Comparison of ENCODE assay signal across 22 mouse cellular contexts in genomic region chr2:181494266-181494945, GRCm38 (mm10). TPM values are rescaled to one million over a fixed set of nuclear protein-coding genes. Genes with fewer than 3 reads are reported as not detected.
DNase-seq lines count a peak whose midpoint lies in the region; ATAC-seq and TF ChIP-seq lines count a peak whose summit lies in the region.
"Had no signal": no experiment of that assay in that cellular context is flagged by ENCODE, and none has a peak within 500 bp of the region (broad histone marks: within the 10 kb centered on the region; RNA-seq: fewer than 3 reads in every experiment).

No protein-coding gene starts in this region.

- H3K27ac ChIP-seq in midbrain, embryonic 14.5 days (replicated peaks; ENCODE audit: low read depth, low read length) = no peak overlapping the region
- H3K27ac ChIP-seq in midbrain, embryonic 13.5 days = no peak overlapping the region
- H3K27ac ChIP-seq in ES-Bruce4 (ENCODE audit: insufficient read depth, low read length) = no peak overlapping the region
- H3K27ac ChIP-seq: embryonic facial prominence, embryonic 10.5 days; forebrain, embryonic 13.5 days; heart, adult 2 months; limb, embryonic 10.5 days had no signal

- no peak for TF ChIP-seq EP300 in ES-Bruce4 (IDR thresholded peaks at IDR 0.05; ENCODE audit: insufficient read depth, low read depth, low read length)

- H3K4me3 ChIP-seq in midbrain, embryonic 14.5 days (replicated peaks; ENCODE audit: low read depth, low read length) = no peak overlapping the region
- H3K4me3 ChIP-seq in midbrain, embryonic 13.5 days (replicated peaks) = no peak overlapping the region
- H3K4me3 ChIP-seq in ES-Bruce4 (ENCODE audit: low read depth, low read length) = peak overlapping the region; percentile 27
- H3K4me3 ChIP-seq: embryonic facial prominence, embryonic 10.5 days; forebrain, embryonic 13.5 days; heart, adult 2 months; limb, embryonic 10.5 days; megakaryocyte, embryonic 14.5 days had no signal

- no peak overlapping the region for H3K4me2 ChIP-seq in midbrain, embryonic 14.5 days (ENCODE audit: low read length)
- H3K4me2 ChIP-seq in midbrain, embryonic 13.5 days (replicated peaks) = no peak overlapping the region
- H3K4me2 ChIP-seq: forebrain, embryonic 13.5 days had no signal

- no peak overlapping the region for H3K9ac ChIP-seq in midbrain, embryonic 14.5 days (replicated peaks; ENCODE audit: low read length)
- no peak overlapping the region for H3K9ac ChIP-seq in midbrain, embryonic 13.5 days (replicated peaks)
- no peak overlapping the region for H3K9ac ChIP-seq in ES-Bruce4 (ENCODE audit: low read depth, poor library complexity, severe bottlenecking)
- H3K9ac ChIP-seq: forebrain, embryonic 13.5 days; liver, postnatal 0 days had no signal

- no peak for TF ChIP-seq CTCF in ES-Bruce4 (IDR thresholded peaks at IDR 0.05; ENCODE audit: low read depth, low read length)

- WGBS in midbrain, embryonic 14.5 days = 74% methylated on average over 26 of the region's 26 CpGs
- WGBS in midbrain, embryonic 13.5 days = 75% methylated on average over 26 of the region's 26 CpGs

- no peaks in the 10 kb centered on the region for H3K9me3 ChIP-seq in midbrain, embryonic 14.5 days (ENCODE audit: control insufficient read depth, low read length)
- H3K9me3 ChIP-seq in midbrain, embryonic 13.5 days = no peaks in the 10 kb centered on the region
- H3K9me3 ChIP-seq in ES-Bruce4 (replicated peaks; ENCODE audit: control insufficient read depth, insufficient read depth, low read length, poor library complexity, severe bottlenecking) = no peaks in the 10 kb centered on the region
- H3K9me3 ChIP-seq: embryonic facial prominence, embryonic 10.5 days; forebrain, embryonic 13.5 days; limb, embryonic 10.5 days; megakaryocyte, embryonic 14.5 days had no signal

- DNase-seq in cerebellum, postnatal 10 days = peak; percentile 56 to 58
- no peak for DNase-seq in cerebellum, adult 8-10 months
- peak; percentile 23 for DNase-seq in midbrain, embryonic 14.5 days
- peak; percentile 57 for DNase-seq in testis, postnatal 10 days (ENCODE audit: low spot score)
- no peak for DNase-seq in heart, adult 11 months
- DNase-seq: gastrocnemius, postnatal 14 days; heart, adult 2 months; kidney, adult 18-20 months; kidney, postnatal 14 days; liver, postnatal 0 days; lung, postnatal 14 days; right cerebral cortex, adult 18-20 months; thymus, postnatal 4 days had no signal

- ATAC-seq in midbrain, embryonic 14.5 days (ENCODE audit: low FRiP score, low TSS enrichment) = no peak
- ATAC-seq in midbrain, embryonic 13.5 days = no peak
- ATAC-seq: forebrain, embryonic 13.5 days; liver, postnatal 0 days had no signal

- no peaks in the 10 kb centered on the region for H3K27me3 ChIP-seq in midbrain, embryonic 14.5 days (ENCODE audit: control insufficient read depth, insufficient read depth, low read length)
- no peaks in the 10 kb centered on the region for H3K27me3 ChIP-seq in midbrain, embryonic 13.5 days
- no peaks in the 10 kb centered on the region for H3K27me3 ChIP-seq in ES-Bruce4 (ENCODE audit: control insufficient read depth, insufficient read depth, low read length, poor library complexity, severe bottlenecking)
- H3K27me3 ChIP-seq: forebrain, embryonic 13.5 days had no signal

- no peak for TF ChIP-seq POLR2A in ES-Bruce4 (IDR thresholded peaks at IDR 0.05; ENCODE audit: insufficient read depth, low read length)

- H3K36me3 ChIP-seq in midbrain, embryonic 14.5 days (ENCODE audit: control insufficient read depth, insufficient read depth, low read length) = no peaks in the 10 kb centered on the region
- H3K36me3 ChIP-seq in midbrain, embryonic 13.5 days = 0 out of 2 replicates have a peak, but pooled peaks cover 3% of the 10 kb centered on the region
- peaks cover 2% of the 10 kb centered on the region; the same call in 1 of the 2 replicates for H3K36me3 ChIP-seq in ES-Bruce4 (ENCODE audit: control insufficient read depth, insufficient read depth, low read length, poor library complexity, severe bottlenecking)

- peaks cover 8% of the 10 kb centered on the region; the same call in 1 of the 2 replicates for H3K4me1 ChIP-seq in midbrain, embryonic 14.5 days (ENCODE audit: control insufficient read depth, insufficient read depth, low read length)
- peaks cover 19% of the 10 kb centered on the region for H3K4me1 ChIP-seq in midbrain, embryonic 13.5 days (replicated peaks)
- no peaks in the 10 kb centered on the region for H3K4me1 ChIP-seq in ES-Bruce4 (ENCODE audit: control insufficient read depth, insufficient read depth, low read length)

RNA-seq across cellular contexts. Expression of gene Abhd16b, which starts 1.4 kb away (rescaled TPM):
- polyA plus RNA-seq in midbrain, embryonic 14.5 days (2014; fragmentation: Nextera tagmentation; extraction: Ambion mirVana) = 0.12 TPM in 1 of 2 replicates, not detected in the other
- polyA plus RNA-seq in midbrain, embryonic 13.5 days (2015; fragmentation: Nextera tagmentation; extraction: Ambion mirVana) = not detected in 2 replicates
- polyA plus RNA-seq in ES-Bruce4 (2011; ENCODE audit: insufficient read depth, insufficient read length, low read depth, missing spikeins) = not detected in 2 replicates
- polyA plus RNA-seq: C2C12; forebrain, embryonic 13.5 days; frontal cortex, adult 2 months; heart, adult 2 months; liver, adult 2 months had no signal

RNA-seq across cellular contexts. Expression of gene Tpd52l2, which starts 2.5 kb away (rescaled TPM):
- 102 and 112 TPM in 2 replicates for polyA plus RNA-seq in midbrain, embryonic 14.5 days (2014; fragmentation: Nextera tagmentation; extraction: Ambion mirVana)
- polyA plus RNA-seq in midbrain, embryonic 13.5 days (2015; fragmentation: Nextera tagmentation; extraction: Ambion mirVana) = 116 and 121 TPM in 2 replicates
- polyA plus RNA-seq in ES-Bruce4 (2011; ENCODE audit: insufficient read depth, insufficient read length, low read depth, missing spikeins) = 144 and 145 TPM in 2 replicates

RNA-seq across cellular contexts. Expression of gene Dnajc5, which starts 25.9 kb away (rescaled TPM):
- 189 and 233 TPM in 2 replicates for polyA plus RNA-seq in midbrain, embryonic 14.5 days (2014; fragmentation: Nextera tagmentation; extraction: Ambion mirVana)
- polyA plus RNA-seq in midbrain, embryonic 13.5 days (2015; fragmentation: Nextera tagmentation; extraction: Ambion mirVana) = 198 and 209 TPM in 2 replicates
- polyA plus RNA-seq in ES-Bruce4 (2011; ENCODE audit: insufficient read depth, insufficient read length, low read depth, missing spikeins) = 58.7 and 59.0 TPM in 2 replicates

RNA-seq across cellular contexts. Expression of gene Zbtb46, which starts 35.2 kb away (rescaled TPM):
- polyA plus RNA-seq in midbrain, embryonic 14.5 days (2014; fragmentation: Nextera tagmentation; extraction: Ambion mirVana) = 18.8 and 22.2 TPM in 2 replicates
- 24.1 and 24.3 TPM in 2 replicates for polyA plus RNA-seq in midbrain, embryonic 13.5 days (2015; fragmentation: Nextera tagmentation; extraction: Ambion mirVana)
- 4.3 and 5.4 TPM in 2 replicates for polyA plus RNA-seq in ES-Bruce4 (2011; ENCODE audit: insufficient read depth, insufficient read length, low read depth, missing spikeins)

Comparison
In these comparisons a context has a peak if more than half of its experiments do, and no peak if none do; other contexts are left out.
1. DNase-seq: peak in cerebellum, postnatal 10 days (2 of 2), midbrain, embryonic 14.5 days (single experiment) and testis, postnatal 10 days (single experiment); none in cerebellum, adult 8-10 months (single experiment) and heart, adult 11 months (single experiment).